Mouse (Mus musculus) right cerebral cortex, postnatal 25 days (tissue): ENCODE results near the gene Fam160b1.

Experiments
- DNase-seq: peaks from one replicate; pipeline ENCODE4 v3.0.0; 2022

The Fam160b1 gene

GRCm38 (mm10) chr19:57373276-57373811, 12.9 kb downstream of the Fam160b1 start:
- no peak for DNase-seq

- no peak for DNase-seq
These were observed 14.7 kb downstream of the Fam160b1 start for GRCm38 (mm10) chr19:57375161-57375560.

- no peak for DNase-seq
These were observed 15.3 kb downstream of the Fam160b1 start for GRCm38 (mm10) chr19:57375746-57376145.

- DNase-seq, result no peak
These were observed 16.7 kb downstream of the Fam160b1 start for GRCm38 (mm10) chr19:57377043-57377703.

GRCm38 (mm10) chr19:57386176-57386693, 25.8 kb downstream of the Fam160b1 start:
- DNase-seq, result no peak

GRCm38 (mm10) chr19:57391545-57391944, 31.1 kb downstream of the Fam160b1 start:
- no peak for DNase-seq

- no peak for DNase-seq
These were observed 33.0 kb downstream of the Fam160b1 start for GRCm38 (mm10) chr19:57393357-57393957.

- no peak for DNase-seq
These were observed 36.1 kb downstream of the Fam160b1 start for GRCm38 (mm10) chr19:57396609-57397008.

GRCm38 (mm10) chr19:57402364-57402763, 41.9 kb downstream of the Fam160b1 start:
- DNase-seq, result no peak

GRCm38 (mm10) chr19:57403700-57404501, 43.4 kb downstream of the Fam160b1 start:
- peak; percentile 43 for DNase-seq

- no peak for DNase-seq
These were observed 44.0 kb downstream of the Fam160b1 start for GRCm38 (mm10) chr19:57404502-57404848.

GRCm38 (mm10) chr19:57407947-57408346, 47.5 kb downstream of the Fam160b1 start:
- DNase-seq, result no peak

- DNase-seq, result peak; percentile 52
These were observed 51.1 kb downstream of the Fam160b1 start for GRCm38 (mm10) chr19:57411375-57412196.

GRCm38 (mm10) chr19:57413170-57413569, 52.7 kb downstream of the Fam160b1 start:
- DNase-seq, result no peak

- no peak for DNase-seq
These were observed 53.4 kb downstream of the Fam160b1 start for GRCm38 (mm10) chr19:57413918-57414317.

GRCm38 (mm10) chr19:57415031-57415807, 54.7 kb downstream of the Fam160b1 start:
- peak; percentile 18 for DNase-seq

GRCm38 (mm10) chr19:57417800-57418580, 57.5 kb downstream of the Fam160b1 start:
- no peak for DNase-seq

- no peak for DNase-seq
These were observed 62.9 kb downstream of the Fam160b1 start for GRCm38 (mm10) chr19:57423402-57423801.

GRCm38 (mm10) chr19:57425296-57425695, 64.8 kb downstream of the Fam160b1 start:
- DNase-seq, result no peak

- no peak for DNase-seq
These were observed 66.4 kb downstream of the Fam160b1 start for GRCm38 (mm10) chr19:57426841-57427240.
